Mouse (Mus musculus) stomach, embryonic 16.5 days (tissue): ENCODE measurements around the gene Aadacl3. TPM values are rescaled to one million over a fixed set of nuclear protein-coding genes. Genes with fewer than 3 reads are reported as not detected.

Experiments used
- polyA plus RNA-seq: library from polyadenylated mRNA; unstranded; fragments of >200 nt; fragmentation: Nextera tagmentation; extraction: Ambion mirVana; gene quantifications from 2 replicates; pipeline ENCODE4 v1.2.1, GENCODE M21; 2015

The Aadacl3 gene
- polyA plus RNA-seq, 1 experiment from 2014 or later, result not detected

Other genes starting within 250 kb of the Aadacl3 start
- gene Pramel5, start 183.3 kb downstream of the Aadacl3 start, polyA plus RNA-seq, result not detected in 2 replicates
- not detected in 2 replicates for gene Gm13128, start 133.5 kb downstream of the Aadacl3 start, polyA plus RNA-seq
- not detected in 2 replicates for gene Gm13119, start 105.8 kb downstream of the Aadacl3 start, polyA plus RNA-seq
- gene Pramef20, start 85.8 kb downstream of the Aadacl3 start, polyA plus RNA-seq, result not detected in 2 replicates
- gene Pramef12, start 55.3 kb downstream of the Aadacl3 start, polyA plus RNA-seq, result 0.31 TPM in 1 of 2 replicates, not detected in the other
- not detected in 2 replicates for gene 1700012P22Rik, start 25.0 kb downstream of the Aadacl3 start, polyA plus RNA-seq
- gene Gm9944, start 10.4 kb downstream of the Aadacl3 start, polyA plus RNA-seq, result not detected in 2 replicates
- not detected in 2 replicates for gene 9430007A20Rik, start 56.1 kb upstream of the Aadacl3 start, polyA plus RNA-seq
- gene Gm13124, start 101.4 kb upstream of the Aadacl3 start, polyA plus RNA-seq, result not detected in 2 replicates
- gene Aadacl4, start 150.0 kb upstream of the Aadacl3 start, polyA plus RNA-seq, result not detected in 2 replicates
- gene Gm436, start 222.6 kb upstream of the Aadacl3 start, polyA plus RNA-seq, result not detected in 2 replicates